Comparison of ENCODE assay signal across 6 mouse cellular contexts in genomic region chr12:114764211-114764610, GRCm38 (mm10).
ATAC-seq lines count a peak whose summit lies in the region.

No protein-coding gene starts in this region.

- ATAC-seq in CD4-positive, CD25-positive, alpha-beta regulatory T cell, adult 4 months, result peak; percentile 53
- peak; percentile 40 for ATAC-seq in activated CD4-positive, CD25-positive, alpha-beta regulatory T cell, adult 4 months
- peak; percentile 14; the same call in 1 of the 2 replicates for ATAC-seq in granulocyte monocyte progenitor cell, adult 5-6 weeks (replicated peaks; ENCODE audit: poor library complexity, severe bottlenecking)
- ATAC-seq in inflammation-experienced regulatory T-cells, adult 6 months, result peak; percentile 41
- ATAC-seq in megakaryocyte progenitor cell, adult 5-6 weeks (replicated peaks; ENCODE audit: poor library complexity), result peak; percentile 71
- peak; percentile 50; the same call in 1 of the 2 replicates for ATAC-seq in monocyte, adult 5-6 weeks (replicated peaks; ENCODE audit: insufficient number of reproducible peaks, low FRiP score, low TSS enrichment, poor library complexity, severe bottlenecking)

Comparison
In these comparisons a context has a peak if more than half of its experiments do, and no peak if none do; other contexts are left out.
1. Peak in every context shown above with its lines: ATAC-seq.
2. ATAC-seq: peak in every context shown above with its lines; median percentile 71 in megakaryocyte progenitor cell, adult 5-6 weeks; 53 in CD4-positive, CD25-positive, alpha-beta regulatory T cell, adult 4 months; 50 in monocyte, adult 5-6 weeks; 41 in inflammation-experienced regulatory T-cells, adult 6 months; 40 in activated CD4-positive, CD25-positive, alpha-beta regulatory T cell, adult 4 months; 14 in granulocyte monocyte progenitor cell, adult 5-6 weeks.